Mouse (Mus musculus) lung, postnatal 0 days (tissue): ENCODE results near the gene Dedd. TPM values are rescaled to one million over a fixed set of nuclear protein-coding genes. Genes with fewer than 3 reads are reported as not detected.
A peak's percentile ranks its signal among the peaks of the same experiment; 100 is the strongest.
"Not testable (repeated sequence)": the region's sequence is repeated elsewhere in the genome, so short reads cannot be mapped to it uniquely, and the experiment has no call there.

Experiments used
- ATAC-seq: fragments of 200-750 bp; cut with Nextera tagmentation; 2 replicates; pipeline ENCODE4 v1.8.0; 2017; ENCODE audit warnings: moderate library complexity
- DNase-seq: peaks from one replicate; pipeline ENCODE4 v3.0.0-alpha.2; 2016; ENCODE audit warnings: low spot score
- H3K27ac ChIP-seq: fragments of 300-500 bp; sonication (generic); 2 replicates; pipeline ENCODE4 v1.5.1; 2014; ENCODE audit warnings: antibody characterized with exemption, mild to moderate bottlenecking, low read length, mixed read lengths
- H3K27me3 ChIP-seq: fragments of 300-500 bp; sonication (generic); replicated peaks from 2 replicates; pipeline ENCODE4 v1.6.1; 2014; ENCODE audit warnings: low read length, mixed read lengths; ENCODE audit not compliant: insufficient read depth
- H3K36me3 ChIP-seq: fragments of 300-500 bp; sonication (generic); 2 replicates; pipeline ENCODE4 v1.6.1; 2014; ENCODE audit warnings: low read length, mixed read lengths; ENCODE audit not compliant: insufficient read depth
- H3K4me1 ChIP-seq: fragments of 300-500 bp; sonication (generic); 2 replicates; pipeline ENCODE4 v1.6.1; 2014; ENCODE audit warnings: antibody characterized with exemption, low read depth, low read length, mixed read lengths; ENCODE audit not compliant: insufficient read depth
- H3K4me2 ChIP-seq: fragments of 300-500 bp; sonication (generic); replicated peaks from 2 replicates; pipeline ENCODE4 v1.6.1; 2014; ENCODE audit warnings: low read depth, mild to moderate bottlenecking, low read length, moderate library complexity, mixed read lengths
- H3K4me3 ChIP-seq: fragments of 300-500 bp; sonication (generic); 2 replicates; pipeline ENCODE4 v1.5.1; 2014; ENCODE audit warnings: low read depth, low read length
- H3K9ac ChIP-seq: fragments of 300-500 bp; sonication (generic); replicated peaks from 2 replicates; pipeline ENCODE4 v1.6.1; 2014; ENCODE audit warnings: low read depth, mild to moderate bottlenecking
- H3K9me3 ChIP-seq: fragments of 300-500 bp; sonication (generic); 2 replicates; pipeline ENCODE4 v1.6.1; 2016; ENCODE audit warnings: low read length, mixed read lengths
- CTCF ChIP-seq: IDR thresholded peaks from 2 replicates; pipeline ENCODE4 v1.5.1; 2016; ENCODE audit warnings: antibody characterized with exemption, mild to moderate bottlenecking
- EP300 ChIP-seq: IDR thresholded peaks from 2 replicates; pipeline ENCODE4 v1.6.1; 2016; ENCODE audit warnings: antibody characterized with exemption, mild to moderate bottlenecking, control low read depth
- WGBS: fragments of 180-500 bp; shearing (Covaris S2); extraction: QIAGEN DNeasy Blood & Tissue Kit; methylation state at CpG from one replicate; pipeline ENCODE4 v1.1.7; 2014; 5-methylcytosine and 5-hydroxymethylcytosine counted together
- polyA plus RNA-seq: library from polyadenylated mRNA; unstranded; fragments of >200 nt; fragmentation: Nextera tagmentation; extraction: Ambion mirVana; gene quantifications from 2 replicates; pipeline ENCODE4 v1.2.1, GENCODE M21; 2015

Gene Dedd
- polyA plus RNA-seq, 1 experiment from 2014 or later, result 44.4 TPM

GRCm38 (mm10) chr1:171295063-171295402 is 33.9 kb upstream of the Dedd start:
- Histone ChIP-seq H3K27me3 (0 out of 2 replicates have a peak, but pooled peaks cover 3% of the 10 kb centered on the region), H3K36me3 (no peaks in the 10 kb centered on the region), H3K4me1 (peaks cover 5% of the 10 kb centered on the region; the same call in 1 of the 2 replicates), H3K4me2 (peak overlapping the region; percentile 63), H3K9ac (peak overlapping the region; percentile 97; the same call in 1 of the 2 replicates), H3K27ac (peak overlapping the region; percentile 96), H3K4me3 (peak overlapping the region; percentile 83), H3K9me3 (no peaks in the 10 kb centered on the region)
- ATAC-seq (peak; percentile 12; the same call in 1 of the 2 replicates), DNase-seq (no peak)
- WGBS, result 11% methylated on average over 3 of the region's 3 CpGs
- TF ChIP-seq CTCF (no peak), EP300 (no peak)

- H3K27me3 ChIP-seq, result 0 out of 2 replicates have a peak, but pooled peaks cover 3% of the 10 kb centered on the region
- no peak for TF ChIP-seq CTCF
- no peak for TF ChIP-seq EP300
- H3K4me1 ChIP-seq, result peaks cover 5% of the 10 kb centered on the region; the same call in 1 of the 2 replicates
- ATAC-seq (no peak), DNase-seq (no peak)
- WGBS, result 51% methylated on average over 3 of the region's 3 CpGs
- no peak overlapping the region for H3K9ac ChIP-seq
- H3K36me3 ChIP-seq, result no peaks in the 10 kb centered on the region
- H3K4me2 ChIP-seq, result no peak overlapping the region
- H3K9me3 ChIP-seq, result no peaks in the 10 kb centered on the region
- no peak overlapping the region for H3K27ac ChIP-seq
- H3K4me3 ChIP-seq, result no peak overlapping the region
Measured at GRCm38 (mm10) chr1:171298226-171298625, 30.7 kb upstream of the Dedd start.

GRCm38 (mm10) chr1:171306157-171306556 is 22.8 kb upstream of the Dedd start:
- not testable (repeated sequence) for H3K4me3 ChIP-seq, H3K4me1 ChIP-seq, H3K27me3 ChIP-seq, ATAC-seq, H3K36me3 ChIP-seq, H3K4me2 ChIP-seq, H3K27ac ChIP-seq, H3K9me3 ChIP-seq, H3K9ac ChIP-seq
- 64% methylated on average over 5 of the region's 5 CpGs for WGBS
- DNase-seq, result peak; percentile 3

- Histone ChIP-seq H3K36me3 (no peaks in the 10 kb centered on the region), H3K4me3 (no peak overlapping the region), H3K4me1 (no peaks in the 10 kb centered on the region), H3K27me3 (no peaks in the 10 kb centered on the region), H3K4me2 (no peak overlapping the region), H3K27ac (no peak overlapping the region), H3K9ac (no peak overlapping the region), H3K9me3 (no peaks in the 10 kb centered on the region)
- 48% methylated on average over 2 of the region's 2 CpGs for WGBS
- TF ChIP-seq EP300 (0 out of 2 replicates have a peak, but pooled peaks have one; percentile 27), CTCF (no peak)
- ATAC-seq (no peak), DNase-seq (peak; percentile 69)
Measured at GRCm38 (mm10) chr1:171309321-171309720, 19.6 kb upstream of the Dedd start.

GRCm38 (mm10) chr1:171319748-171320147 is 9.2 kb upstream of the Dedd start:
- WGBS, result 15% methylated on average over 7 of the region's 7 CpGs
- Histone ChIP-seq H3K9me3 (no peaks in the 10 kb centered on the region), H3K27me3 (no peaks in the 10 kb centered on the region), H3K27ac (no peak overlapping the region), H3K4me1 (no peaks in the 10 kb centered on the region), H3K4me2 (no peak overlapping the region; the same call in 1 of the 2 replicates), H3K36me3 (no peaks in the 10 kb centered on the region), H3K4me3 (no peak overlapping the region), H3K9ac (no peak overlapping the region)
- DNase-seq (no peak), ATAC-seq (no peak)
- TF ChIP-seq CTCF (no peak), EP300 (no peak)

GRCm38 (mm10) chr1:171320151-171320550 is 8.8 kb upstream of the Dedd start:
- Histone ChIP-seq H3K27me3 (no peaks in the 10 kb centered on the region), H3K9me3 (no peaks in the 10 kb centered on the region), H3K9ac (no peak overlapping the region), H3K4me2 (no peak overlapping the region; the same call in 1 of the 2 replicates), H3K4me3 (no peak overlapping the region), H3K36me3 (no peaks in the 10 kb centered on the region), H3K27ac (no peak overlapping the region), H3K4me1 (no peaks in the 10 kb centered on the region)
- TF ChIP-seq EP300, result no peak
- TF ChIP-seq CTCF, result no peak
- DNase-seq, result no peak
- ATAC-seq, result no peak
- 24% methylated on average over 5 of the region's 5 CpGs for WGBS

- Histone ChIP-seq H3K27me3 (no peaks in the 10 kb centered on the region), H3K36me3 (no peaks in the 10 kb centered on the region), H3K27ac (no peak overlapping the region), H3K4me1 (no peaks in the 10 kb centered on the region), H3K9me3 (no peaks in the 10 kb centered on the region), H3K9ac (no peak overlapping the region), H3K4me3 (no peak overlapping the region), H3K4me2 (no peak overlapping the region)
- TF ChIP-seq EP300, result peak; percentile 10; the same call in 1 of the 2 replicates
- peak; percentile 78 for TF ChIP-seq CTCF
- DNase-seq, result peak; percentile 80
- no peak for ATAC-seq
Measured at GRCm38 (mm10) chr1:171321415-171321814, 7.5 kb upstream of the Dedd start.
